Mouse (Mus musculus): ENCODE data around the gene Glod4. TPM values are rescaled to one million over a fixed set of nuclear protein-coding genes. Genes with fewer than 3 reads are reported as not detected.

The Glod4 gene
- polyA plus RNA-seq, 1 experiment from 2014 or later, result 81.5 TPM

DNA sequence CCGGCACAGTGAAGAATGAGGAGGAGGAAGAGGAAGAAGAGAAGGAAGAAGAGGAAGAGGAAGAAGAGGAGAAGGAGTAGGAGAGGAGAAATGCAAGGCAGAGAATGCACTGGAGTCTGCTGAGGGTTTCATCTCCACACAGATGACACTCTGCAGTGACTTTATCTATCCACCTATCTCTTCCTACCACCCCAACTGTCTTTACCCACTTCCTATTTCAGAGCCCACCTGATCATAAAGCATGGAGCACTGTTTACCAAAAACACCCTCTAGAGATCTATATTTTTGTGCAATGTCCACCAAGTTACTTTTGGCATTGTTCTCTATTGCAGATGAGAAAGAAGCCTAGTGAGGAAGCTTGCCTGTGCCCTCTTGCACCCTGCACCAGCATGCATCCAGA is 158.6 kb downstream of the Glod4 start:
- Histone ChIP-seq H3K36me3 (peaks cover 44% of the 10 kb centered on the region), H3K4me3 (no peak overlapping the region), H3K4me1 (no peaks in the 10 kb centered on the region; the same call in 1 of the 2 replicates), H3K9me3 (replicated peaks) (no peaks in the 10 kb centered on the region), H3K4me2 (no peak overlapping the region), H3K27ac (no peak overlapping the region), H3K9ac (no peak overlapping the region), H3K27me3 (replicated peaks) (no peaks in the 10 kb centered on the region)
- ATAC-seq, result no peak
- WGBS (ENCODE audit: insufficient replicate concordance), result 48% methylated on average over 1 of the region's 1 CpGs

DNA sequence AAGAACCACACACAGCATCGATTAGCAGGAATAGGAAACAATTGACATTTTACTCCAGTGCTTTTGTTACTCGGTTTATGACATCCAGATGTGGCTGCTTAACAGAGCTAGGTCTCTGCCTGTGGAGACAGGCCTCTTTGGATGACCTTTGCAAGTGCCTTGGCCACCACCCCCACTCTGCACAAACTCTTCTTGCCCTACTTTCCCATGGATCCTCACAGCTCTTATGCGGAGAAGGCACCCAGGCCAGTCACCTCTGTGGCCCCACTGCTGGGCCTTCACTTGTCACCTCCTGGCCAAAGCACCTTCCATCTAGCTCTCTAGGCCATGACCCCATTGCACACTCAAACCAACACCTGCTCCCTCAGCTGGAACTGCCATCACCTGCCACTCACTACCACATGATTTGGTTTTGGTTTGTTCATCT is 159.6 kb downstream of the Glod4 start:
- Histone ChIP-seq H3K4me2 (no peak overlapping the region), H3K4me3 (no peak overlapping the region), H3K4me1 (no peaks in the 10 kb centered on the region; the same call in 1 of the 2 replicates), H3K27ac (no peak overlapping the region), H3K9ac (no peak overlapping the region), H3K27me3 (replicated peaks) (no peaks in the 10 kb centered on the region), H3K36me3 (peaks cover 45% of the 10 kb centered on the region), H3K9me3 (replicated peaks) (no peaks in the 10 kb centered on the region)
- WGBS (ENCODE audit: insufficient replicate concordance), result 82% methylated on average over 3 of the region's 3 CpGs
- ATAC-seq, result no peak

DNA sequence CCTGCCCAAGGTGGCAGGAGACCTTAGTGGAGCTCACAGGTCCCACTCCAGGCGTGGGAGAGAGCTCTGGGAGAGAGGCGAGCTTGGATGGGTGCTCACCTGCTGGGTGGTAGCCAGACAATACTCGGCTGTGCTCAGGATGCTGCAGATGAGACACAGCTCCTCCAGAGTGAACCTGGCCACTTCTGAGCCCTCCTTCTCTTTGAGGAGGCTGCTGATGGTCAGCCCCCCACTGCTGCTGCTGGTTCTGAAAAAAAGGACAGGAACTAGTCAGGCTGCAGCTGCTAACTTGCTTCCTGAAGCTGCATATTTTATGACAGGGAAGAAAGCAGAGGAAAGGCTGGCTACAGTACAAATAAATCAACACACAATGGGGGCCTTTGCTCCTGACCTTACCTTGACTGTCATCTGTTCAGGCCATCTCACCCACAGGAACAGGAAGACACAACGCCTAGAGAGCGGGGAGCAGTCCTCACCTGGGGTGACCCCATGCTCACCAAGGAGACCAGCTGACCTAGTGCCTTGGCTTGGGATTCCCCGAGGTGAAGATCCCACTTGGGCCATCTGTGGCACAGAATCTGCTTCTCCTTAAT is 162.4 kb downstream of the Glod4 start:
- H3K9me3 ChIP-seq (replicated peaks), result no peaks in the 10 kb centered on the region
- no peak overlapping the region for H3K4me2 ChIP-seq
- no peak overlapping the region for H3K9ac ChIP-seq
- no peaks in the 10 kb centered on the region for H3K27me3 ChIP-seq (replicated peaks)
- H3K27ac ChIP-seq, result no peak overlapping the region
- WGBS (ENCODE audit: insufficient replicate concordance), result 73% methylated on average over 6 of the region's 6 CpGs
- H3K4me1 ChIP-seq, result no peaks in the 10 kb centered on the region; the same call in 1 of the 2 replicates
- H3K36me3 ChIP-seq, result peaks cover 43% of the 10 kb centered on the region
- H3K4me3 ChIP-seq, result no peak overlapping the region
- no peak for ATAC-seq

DNA sequence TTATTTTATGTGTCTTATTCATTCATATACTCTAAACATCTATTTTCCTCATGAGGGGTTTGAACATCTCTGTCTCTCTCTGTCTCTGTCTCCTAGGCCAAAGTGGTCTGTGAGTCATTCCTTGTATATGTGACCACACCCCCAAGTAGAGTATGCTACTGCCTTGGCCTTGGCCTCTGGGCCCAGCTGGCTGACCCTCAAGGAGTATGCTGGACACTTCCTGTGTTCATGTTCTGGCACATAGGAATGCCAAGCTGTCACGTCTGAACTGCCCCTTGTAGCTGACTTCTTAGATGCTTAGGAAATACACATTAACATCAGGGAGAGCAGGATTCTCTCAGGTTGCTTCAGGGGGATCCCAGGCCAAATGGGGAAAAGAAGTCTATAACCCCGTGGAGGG is 163.2 kb downstream of the Glod4 start:
- H3K4me3 ChIP-seq, result no peak overlapping the region
- H3K9me3 ChIP-seq (replicated peaks), result no peaks in the 10 kb centered on the region
- WGBS (ENCODE audit: insufficient replicate concordance), result 55% methylated on average over 2 of the region's 2 CpGs
- H3K27ac ChIP-seq, result no peak overlapping the region
- H3K4me1 ChIP-seq, result no peaks in the 10 kb centered on the region; the same call in 1 of the 2 replicates
- no peak overlapping the region for H3K9ac ChIP-seq
- H3K27me3 ChIP-seq (replicated peaks), result no peaks in the 10 kb centered on the region
- peaks cover 43% of the 10 kb centered on the region for H3K36me3 ChIP-seq
- ATAC-seq, result no peak
- H3K4me2 ChIP-seq, result no peak overlapping the region

DNA sequence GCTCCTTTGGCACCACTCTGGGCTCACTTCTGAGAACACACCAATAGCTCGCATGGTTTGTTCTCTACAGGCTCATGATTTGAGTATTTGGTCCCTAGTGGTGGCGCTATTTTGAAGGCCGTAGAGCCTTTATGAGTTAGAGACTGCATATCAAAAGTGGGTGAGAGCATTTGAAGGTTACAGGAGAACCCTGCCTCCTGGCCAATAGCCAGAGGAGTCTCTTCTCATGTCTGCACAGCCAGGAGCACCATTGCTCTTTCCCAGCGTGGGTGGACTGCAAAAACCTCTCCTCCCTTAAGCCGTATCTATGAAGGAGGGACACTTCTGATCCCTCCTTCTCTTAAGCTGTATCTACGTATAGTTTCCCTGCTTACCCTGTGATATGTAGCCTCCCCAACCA is 166.2 kb downstream of the Glod4 start:
- no peaks in the 10 kb centered on the region for H3K9me3 ChIP-seq (replicated peaks)
- no peak for ATAC-seq
- no peak overlapping the region for H3K4me3 ChIP-seq
- peaks cover 48% of the 10 kb centered on the region for H3K36me3 ChIP-seq
- no peak overlapping the region for H3K27ac ChIP-seq
- H3K9ac ChIP-seq, result no peak overlapping the region
- WGBS (ENCODE audit: insufficient replicate concordance), result 79% methylated on average over 6 of the region's 6 CpGs
- H3K4me1 ChIP-seq, result no peaks in the 10 kb centered on the region
- H3K4me2 ChIP-seq, result no peak overlapping the region
- no peaks in the 10 kb centered on the region for H3K27me3 ChIP-seq (replicated peaks)

DNA sequence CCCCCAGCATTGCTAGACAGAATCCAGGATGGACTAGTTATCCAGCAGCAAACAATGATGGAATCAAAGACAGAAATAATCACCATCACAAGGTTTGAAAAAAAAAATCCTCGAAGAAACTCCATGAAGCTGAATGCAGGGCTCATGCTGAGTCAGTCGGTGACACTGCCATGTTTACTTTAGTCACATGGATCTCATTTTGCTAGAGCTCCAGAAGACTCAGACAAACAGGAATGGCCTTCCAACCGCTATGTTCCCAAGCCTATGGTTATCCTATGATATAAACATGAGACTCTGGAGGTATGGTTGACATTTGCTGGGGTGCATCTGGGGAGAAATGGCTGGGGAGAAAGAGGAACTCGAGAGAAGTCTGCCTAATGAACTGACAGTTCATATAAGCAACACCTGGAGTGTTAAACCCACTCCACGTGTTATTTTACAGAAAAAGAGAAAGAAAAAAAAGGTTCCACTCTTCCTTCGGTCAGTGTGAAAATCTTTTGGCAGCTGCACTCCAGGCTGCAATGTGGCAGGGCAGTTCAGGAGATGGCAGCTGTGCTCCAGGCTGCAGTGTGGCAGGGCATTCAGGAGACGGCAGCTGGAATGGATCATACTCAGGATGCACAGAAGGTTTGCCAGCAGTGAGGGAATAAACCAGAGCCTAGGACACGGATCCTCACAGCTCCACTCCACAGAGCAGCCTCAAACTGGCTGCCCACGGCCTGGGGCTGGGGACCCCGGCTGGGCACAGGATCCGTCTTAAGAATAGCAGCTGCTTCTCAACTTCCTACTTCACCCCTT is 169.0 kb downstream of the Glod4 start:
- Histone ChIP-seq H3K9me3 (replicated peaks) (no peaks in the 10 kb centered on the region), H3K9ac (no peak overlapping the region), H3K4me3 (no peak overlapping the region), H3K27me3 (replicated peaks) (no peaks in the 10 kb centered on the region), H3K36me3 (peaks cover 30% of the 10 kb centered on the region), H3K4me2 (no peak overlapping the region), H3K27ac (no peak overlapping the region), H3K4me1 (no peaks in the 10 kb centered on the region)
- 71% methylated on average over 11 of the region's 11 CpGs for WGBS (ENCODE audit: insufficient replicate concordance)
- ATAC-seq, result no peak

Other genes with a start within 250 kb of the Glod4 start
- gene 1700016K19Rik, start 243.8 kb downstream of the Glod4 start, polyA plus RNA-seq (2016; fragmentation: Nextera tagmentation; extraction: Ambion mirVana), result not detected in 2 replicates
- gene Rflnb, start 215.9 kb downstream of the Glod4 start, polyA plus RNA-seq (2016; fragmentation: Nextera tagmentation; extraction: Ambion mirVana), result 4.5 and 4.8 TPM in 2 replicates
- 21.2 and 22.9 TPM in 2 replicates for gene Vps53, start 64.1 kb downstream of the Glod4 start, polyA plus RNA-seq (2016; fragmentation: Nextera tagmentation; extraction: Ambion mirVana)
- gene Fam57a, start 64.1 kb downstream of the Glod4 start, polyA plus RNA-seq (2016; fragmentation: Nextera tagmentation; extraction: Ambion mirVana), result 7.7 and 8.4 TPM in 2 replicates
- gene Dbil5, start 26.1 kb downstream of the Glod4 start, polyA plus RNA-seq (2016; fragmentation: Nextera tagmentation; extraction: Ambion mirVana), result 0.25 and 0.52 TPM in 2 replicates
- gene Gemin4, start 26.1 kb downstream of the Glod4 start, polyA plus RNA-seq (2016; fragmentation: Nextera tagmentation; extraction: Ambion mirVana), result 32.3 and 33.0 TPM in 2 replicates
- gene Mrm3, start within 50 bp of the Glod4 start, polyA plus RNA-seq (2016; fragmentation: Nextera tagmentation; extraction: Ambion mirVana), result 23.5 and 25.1 TPM in 2 replicates
- 6.0 and 6.9 TPM in 2 replicates for gene Nxn, start 155.4 kb upstream of the Glod4 start, polyA plus RNA-seq (2016; fragmentation: Nextera tagmentation; extraction: Ambion mirVana)
- 59.4 and 63.6 TPM in 2 replicates for gene Timm22, start 163.2 kb upstream of the Glod4 start, polyA plus RNA-seq (2016; fragmentation: Nextera tagmentation; extraction: Ambion mirVana)

All from liver, embryonic 12.5 days (tissue).